Mouse (Mus musculus): ENCODE data around the gene Mast4. TPM values are rescaled to one million over a fixed set of nuclear protein-coding genes. Genes with fewer than 3 reads are reported as not detected.

Gene Mast4
- total RNA-seq, 1 experiment from 2014 or later, result 18.8 TPM

- no peak for ATAC-seq (replicated peaks in 1 of 2; ENCODE audit: insufficient read depth in 1 of 2, low FRiP score in 2 of 2, low TSS enrichment in 1 of 2, low read depth in 1 of 2, poor library complexity in 2 of 2, severe bottlenecking in 2 of 2)
Measured at GRCm38 (mm10) chr13:102864079-102864478, 470.2 kb downstream of the Mast4 start.

- no peak for ATAC-seq (replicated peaks in 1 of 2; ENCODE audit: insufficient read depth in 1 of 2, low FRiP score in 2 of 2, low TSS enrichment in 1 of 2, low read depth in 1 of 2, poor library complexity in 2 of 2, severe bottlenecking in 2 of 2)
Measured at GRCm38 (mm10) chr13:102862981-102863380, 471.3 kb downstream of the Mast4 start.

- ATAC-seq (replicated peaks in 1 of 2; ENCODE audit: insufficient read depth in 1 of 2, low FRiP score in 2 of 2, low TSS enrichment in 1 of 2, low read depth in 1 of 2, poor library complexity in 2 of 2, severe bottlenecking in 2 of 2), result no peak
Measured at GRCm38 (mm10) chr13:102862397-102862796, 471.9 kb downstream of the Mast4 start.

- ATAC-seq (replicated peaks in 1 of 2; ENCODE audit: insufficient read depth in 1 of 2, low FRiP score in 2 of 2, low TSS enrichment in 1 of 2, low read depth in 1 of 2, poor library complexity in 2 of 2, severe bottlenecking in 2 of 2), result no peak
Measured at GRCm38 (mm10) chr13:102860733-102861132, 473.6 kb downstream of the Mast4 start.

DNA sequence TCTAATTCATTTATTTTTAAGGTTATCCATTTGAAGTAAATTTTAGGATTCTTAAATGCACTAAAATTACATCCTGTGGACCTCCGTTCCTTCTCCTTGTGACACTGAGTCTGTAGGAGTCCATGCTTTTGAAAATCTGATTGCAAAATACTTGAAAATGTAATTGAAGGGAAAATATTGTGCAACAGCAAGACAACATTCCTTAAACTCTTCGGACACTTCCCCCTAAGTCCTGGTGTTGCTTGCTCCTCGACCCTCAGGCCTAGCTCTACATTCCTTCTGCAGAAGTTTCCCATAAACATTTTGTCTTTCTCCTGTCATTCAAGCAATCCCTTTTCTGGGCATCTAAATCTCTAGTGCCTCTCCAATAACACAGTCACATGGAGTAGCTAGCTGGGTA lies 474.2 kb downstream of the Mast4 start:
- no peak for ATAC-seq (replicated peaks in 1 of 2; ENCODE audit: insufficient read depth in 1 of 2, low FRiP score in 2 of 2, low TSS enrichment in 1 of 2, low read depth in 1 of 2, poor library complexity in 2 of 2, severe bottlenecking in 2 of 2)

- no peak for ATAC-seq (replicated peaks in 1 of 2; ENCODE audit: insufficient read depth in 1 of 2, low FRiP score in 2 of 2, low TSS enrichment in 1 of 2, low read depth in 1 of 2, poor library complexity in 2 of 2, severe bottlenecking in 2 of 2)
Measured at GRCm38 (mm10) chr13:102857539-102857838, 476.8 kb downstream of the Mast4 start.

DNA sequence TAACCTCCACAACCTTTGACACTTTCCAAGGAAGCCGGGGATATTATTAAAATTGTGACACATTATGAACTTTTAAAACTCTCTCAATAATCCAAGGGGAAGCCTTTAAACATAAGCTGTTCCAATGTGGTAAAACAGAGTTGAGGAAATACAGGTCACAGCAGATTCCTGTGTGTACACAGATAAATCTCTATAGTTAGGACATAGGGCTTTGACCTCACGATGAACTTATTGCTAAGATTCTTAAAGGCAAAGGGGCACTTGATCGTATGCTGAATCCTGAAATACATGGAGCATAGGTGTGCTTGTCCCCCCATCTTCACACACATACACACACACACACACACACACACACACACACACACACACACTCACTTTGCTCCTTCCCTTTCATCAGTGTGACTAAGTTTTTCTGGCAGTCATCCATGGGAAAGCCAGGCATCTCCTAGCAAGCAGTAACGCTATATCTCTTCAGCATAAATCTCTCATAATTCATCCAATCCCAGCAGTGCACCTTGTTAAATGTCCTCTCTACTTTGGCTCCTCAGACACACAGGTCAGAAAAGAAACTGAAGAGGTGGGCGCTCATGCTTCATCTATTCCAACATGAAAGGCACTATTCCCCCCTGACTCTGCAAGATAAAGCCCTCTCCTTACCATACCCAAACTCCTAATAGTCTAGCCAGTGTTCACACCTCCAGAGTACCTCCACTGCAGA lies 477.3 kb downstream of the Mast4 start:
- no peak for ATAC-seq (replicated peaks in 1 of 2; ENCODE audit: insufficient read depth in 1 of 2, low FRiP score in 2 of 2, low TSS enrichment in 1 of 2, low read depth in 1 of 2, poor library complexity in 2 of 2, severe bottlenecking in 2 of 2)

GRCm38 (mm10) chr13:102852865-102853264 lies 481.4 kb downstream of the Mast4 start:
- ATAC-seq (replicated peaks in 1 of 2; ENCODE audit: insufficient read depth in 1 of 2, low FRiP score in 2 of 2, low TSS enrichment in 1 of 2, low read depth in 1 of 2, poor library complexity in 2 of 2, severe bottlenecking in 2 of 2), result no peak

- no peak for ATAC-seq (replicated peaks in 1 of 2; ENCODE audit: insufficient read depth in 1 of 2, low FRiP score in 2 of 2, low TSS enrichment in 1 of 2, low read depth in 1 of 2, poor library complexity in 2 of 2, severe bottlenecking in 2 of 2)
Measured at GRCm38 (mm10) chr13:102851253-102851652, 483.0 kb downstream of the Mast4 start.

- ATAC-seq (replicated peaks in 1 of 2; ENCODE audit: insufficient read depth in 1 of 2, low FRiP score in 2 of 2, low TSS enrichment in 1 of 2, low read depth in 1 of 2, poor library complexity in 2 of 2, severe bottlenecking in 2 of 2), result no peak; a peak in 1 of 4 replicates
Measured at GRCm38 (mm10) chr13:102850594-102850993, 483.7 kb downstream of the Mast4 start.

DNA sequence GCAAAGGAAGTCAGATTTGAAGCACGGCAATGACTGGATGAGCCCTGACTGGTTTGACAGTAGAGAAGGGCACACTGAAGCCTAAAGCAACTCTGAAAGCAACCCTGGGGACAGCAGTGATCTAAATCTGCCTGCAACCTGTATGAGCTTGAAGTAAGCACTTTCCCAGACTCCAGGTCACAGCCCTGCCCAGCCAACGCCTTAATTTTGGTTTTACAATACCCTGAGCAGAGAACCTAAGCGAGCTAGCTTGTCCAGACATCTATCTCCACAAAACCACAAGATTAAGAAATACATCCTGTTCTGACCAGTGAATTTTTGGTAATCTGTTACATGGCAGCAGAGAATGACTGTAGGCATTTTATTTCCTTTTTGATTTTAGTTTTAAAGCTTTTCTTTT lies 485.2 kb downstream of the Mast4 start:
- peak; percentile 67 to 68; a peak in 3 of 4 replicates for ATAC-seq (replicated peaks in 1 of 2; ENCODE audit: insufficient read depth in 1 of 2, low FRiP score in 2 of 2, low TSS enrichment in 1 of 2, low read depth in 1 of 2, poor library complexity in 2 of 2, severe bottlenecking in 2 of 2)

- ATAC-seq (replicated peaks in 1 of 2; ENCODE audit: insufficient read depth in 1 of 2, low FRiP score in 2 of 2, low TSS enrichment in 1 of 2, low read depth in 1 of 2, poor library complexity in 2 of 2, severe bottlenecking in 2 of 2), result no peak
Measured at GRCm38 (mm10) chr13:102846473-102846872, 487.8 kb downstream of the Mast4 start.

DNA sequence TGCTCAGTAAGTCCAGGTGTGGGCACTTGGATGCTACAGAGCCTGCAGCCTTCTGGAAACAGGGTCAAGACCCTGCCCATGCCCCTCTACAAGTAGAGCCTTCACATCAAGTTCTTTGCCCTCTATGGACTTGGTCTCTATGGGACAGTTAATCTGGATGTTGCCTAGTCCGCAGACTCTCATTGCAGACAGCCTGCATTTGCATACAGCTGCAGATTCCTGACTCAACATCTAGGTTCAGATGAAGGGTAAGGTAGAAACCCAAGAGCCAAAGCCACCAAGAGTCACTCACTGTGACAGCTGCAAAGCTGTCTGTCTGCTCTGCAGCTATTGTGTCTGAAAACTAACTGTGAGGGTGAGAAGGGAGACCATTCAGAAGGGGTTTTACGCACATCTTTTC lies 491.6 kb downstream of the Mast4 start:
- ATAC-seq (replicated peaks in 1 of 2; ENCODE audit: insufficient read depth in 1 of 2, low FRiP score in 2 of 2, low TSS enrichment in 1 of 2, low read depth in 1 of 2, poor library complexity in 2 of 2, severe bottlenecking in 2 of 2), result no peak

- ATAC-seq (replicated peaks in 1 of 2; ENCODE audit: insufficient read depth in 1 of 2, low FRiP score in 2 of 2, low TSS enrichment in 1 of 2, low read depth in 1 of 2, poor library complexity in 2 of 2, severe bottlenecking in 2 of 2), result no peak
Measured at GRCm38 (mm10) chr13:102842237-102842636, 492.1 kb downstream of the Mast4 start.

- no peak for ATAC-seq (replicated peaks in 1 of 2; ENCODE audit: insufficient read depth in 1 of 2, low FRiP score in 2 of 2, low TSS enrichment in 1 of 2, low read depth in 1 of 2, poor library complexity in 2 of 2, severe bottlenecking in 2 of 2)
Measured at GRCm38 (mm10) chr13:102839741-102840482, 494.4 kb downstream of the Mast4 start.

DNA sequence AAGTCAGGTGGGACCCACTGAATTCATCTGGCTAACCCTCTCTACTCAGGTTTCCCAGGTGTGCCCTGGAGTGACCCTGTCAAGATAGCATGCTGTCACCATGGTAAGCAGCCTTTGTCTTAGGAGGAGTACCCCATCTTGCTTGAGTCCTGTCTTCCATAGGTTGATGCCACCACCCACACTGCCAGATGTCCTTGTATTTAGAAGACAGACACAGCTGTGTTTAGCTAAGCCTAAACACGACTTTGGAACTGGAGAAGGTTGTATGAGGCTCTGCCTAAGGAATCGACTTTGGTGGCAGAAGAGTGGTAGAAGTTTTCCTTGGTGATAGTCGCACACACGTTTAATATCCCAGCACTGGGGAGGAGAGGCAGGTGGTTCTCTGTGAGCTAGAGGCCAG lies 496.9 kb downstream of the Mast4 start:
- no peak for ATAC-seq (replicated peaks in 1 of 2; ENCODE audit: insufficient read depth in 1 of 2, low FRiP score in 2 of 2, low TSS enrichment in 1 of 2, low read depth in 1 of 2, poor library complexity in 2 of 2, severe bottlenecking in 2 of 2)

DNA sequence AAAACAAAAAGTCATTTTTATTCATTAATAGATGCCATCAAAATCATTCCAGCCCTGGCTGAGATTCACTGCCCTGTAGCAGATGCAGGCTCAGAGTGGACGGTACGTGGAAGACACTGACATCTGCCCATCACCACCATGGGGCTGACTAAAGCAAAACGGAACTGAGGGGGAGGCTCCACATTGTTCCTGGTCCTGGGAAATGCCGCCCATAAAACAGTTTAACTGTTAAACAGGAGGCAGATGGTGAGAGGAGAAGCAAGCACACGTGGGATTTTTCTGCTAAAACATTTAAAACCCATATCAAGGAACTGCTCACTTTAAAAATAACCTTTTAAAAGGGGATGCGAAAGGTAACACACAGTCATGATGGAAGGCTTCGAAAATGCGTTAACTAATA lies 499.0 kb downstream of the Mast4 start:
- ATAC-seq (replicated peaks in 1 of 2; ENCODE audit: insufficient read depth in 1 of 2, low FRiP score in 2 of 2, low TSS enrichment in 1 of 2, low read depth in 1 of 2, poor library complexity in 2 of 2, severe bottlenecking in 2 of 2), result no peak

DNA sequence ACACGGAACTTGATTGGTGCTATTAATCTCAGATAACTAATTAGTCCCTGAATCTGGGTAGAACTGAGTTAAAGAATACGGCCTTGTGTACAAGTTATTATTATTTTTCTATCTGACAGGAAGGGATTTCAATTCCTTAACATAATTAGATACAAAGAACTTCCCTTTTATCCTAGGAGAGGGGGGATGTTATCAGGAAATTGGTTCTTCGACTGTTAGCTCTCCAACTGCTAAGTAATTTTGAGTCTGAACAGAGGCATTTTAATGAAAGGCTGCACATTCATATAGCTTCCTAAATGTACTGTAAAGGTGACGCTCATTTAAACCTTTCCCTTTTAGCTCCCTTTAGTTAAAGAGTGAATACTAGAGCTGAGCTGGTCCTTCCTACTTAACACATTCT lies 516.0 kb downstream of the Mast4 start:
- ATAC-seq (replicated peaks in 1 of 2; ENCODE audit: insufficient read depth in 1 of 2, low FRiP score in 2 of 2, low TSS enrichment in 1 of 2, low read depth in 1 of 2, poor library complexity in 2 of 2, severe bottlenecking in 2 of 2), result no peak

- no peak for ATAC-seq (replicated peaks in 1 of 2; ENCODE audit: insufficient read depth in 1 of 2, low FRiP score in 2 of 2, low TSS enrichment in 1 of 2, low read depth in 1 of 2, poor library complexity in 2 of 2, severe bottlenecking in 2 of 2)
Measured at GRCm38 (mm10) chr13:102816689-102817088, 517.6 kb downstream of the Mast4 start.

Data from hematopoietic stem cell, adult 5-6 weeks (primary cell).